Mouse (Mus musculus): Measurements from ENCODE around the gene Olfr76.
"Not testable (repeated sequence)": the region's sequence is repeated elsewhere in the genome, so short reads cannot be mapped to it uniquely, and the experiment has no call there.

Olfr76 gene

DNA sequence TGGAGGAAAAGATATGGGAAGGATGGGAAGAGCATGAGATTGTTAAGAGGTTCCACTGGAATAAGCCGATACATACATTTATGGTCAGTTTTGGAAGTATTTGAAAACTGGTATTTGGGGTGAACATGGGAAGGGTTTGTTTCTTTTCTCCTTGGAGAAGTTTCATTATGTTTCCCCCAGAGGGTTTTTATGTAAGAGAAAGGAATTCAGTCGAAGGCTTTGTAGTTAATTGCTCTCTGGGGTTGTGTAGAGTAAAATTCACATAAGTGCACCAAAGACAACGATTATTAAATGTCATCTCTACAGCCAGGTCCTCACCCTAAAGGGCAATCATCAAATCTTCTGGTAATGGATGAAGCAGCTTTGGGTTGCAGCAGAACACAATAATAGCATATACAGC is at the start of gene Olfr76:
Olfr76 (minus strand) TSS at position 101 of the 400 bp plus-strand sequence.
- no peak for TF ChIP-seq GATA4 (IDR thresholded peaks at IDR 0.05; ENCODE audit: insufficient replicate concordance, low read length)

GRCm38 (mm10) chr19:12170062-12170599 is 47.1 kb upstream of the Olfr76 start, which contains the start of gene Olfr1555-ps1:
TSS of gene Olfr1555-ps1 (minus strand) at chr19:12170112.
- not testable (repeated sequence) for TF ChIP-seq GATA4 (IDR thresholded peaks at IDR 0.05; ENCODE audit: insufficient replicate concordance, low read length)

- TF ChIP-seq GATA4 (IDR thresholded peaks at IDR 0.05; ENCODE audit: insufficient replicate concordance, low read length): no peak
Observed at GRCm38 (mm10) chr19:12145452-12145851, 22.4 kb upstream of the Olfr76 start.

DNA sequence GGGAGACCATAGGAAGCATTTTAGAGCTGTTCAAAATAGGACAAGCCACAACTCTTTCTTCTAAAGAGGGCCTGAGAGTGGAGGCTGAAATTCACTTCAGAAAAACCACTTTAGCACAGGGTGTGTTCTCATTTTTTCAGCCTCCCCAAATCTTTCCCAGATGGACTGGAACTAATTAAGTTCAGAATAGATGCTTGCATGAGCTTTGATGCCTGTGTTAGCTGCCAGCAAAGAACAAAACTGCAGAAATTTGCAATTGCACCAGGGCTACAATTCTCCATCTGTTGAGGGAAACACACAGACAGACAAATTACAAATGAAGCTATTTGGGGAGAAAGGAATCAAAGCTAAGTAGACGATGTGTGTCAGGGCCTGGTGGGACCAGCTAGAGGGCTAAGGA is 20.4 kb upstream of the Olfr76 start:
- no peak for TF ChIP-seq GATA4 (IDR thresholded peaks at IDR 0.05; ENCODE audit: insufficient replicate concordance, low read length)

- no peak for TF ChIP-seq GATA4 (IDR thresholded peaks at IDR 0.05; ENCODE audit: insufficient replicate concordance, low read length)
Observed at GRCm38 (mm10) chr19:12134289-12134688, 11.3 kb upstream of the Olfr76 start.

DNA sequence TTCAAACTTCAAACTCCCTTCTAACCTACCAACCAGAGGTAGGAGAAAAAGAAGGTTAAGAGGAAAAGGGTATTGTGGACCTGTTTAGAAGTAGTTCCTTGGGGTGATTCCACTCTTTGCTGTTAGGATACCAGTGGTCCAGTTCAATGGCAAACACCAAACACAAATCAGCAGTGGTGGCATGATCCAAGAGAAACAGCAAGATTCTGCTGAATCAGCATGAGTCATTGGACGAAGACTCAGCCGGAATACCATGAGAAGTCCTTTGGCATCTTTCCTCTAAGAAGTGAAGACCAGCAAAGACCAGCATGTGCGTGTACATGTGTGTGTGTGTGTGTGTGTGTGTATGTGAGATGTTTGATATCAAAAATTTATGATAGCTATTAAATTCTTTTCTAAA is 6.5 kb downstream of the Olfr76 start:
- TF ChIP-seq GATA4 (IDR thresholded peaks at IDR 0.05; ENCODE audit: insufficient replicate concordance, low read length): no peak

DNA sequence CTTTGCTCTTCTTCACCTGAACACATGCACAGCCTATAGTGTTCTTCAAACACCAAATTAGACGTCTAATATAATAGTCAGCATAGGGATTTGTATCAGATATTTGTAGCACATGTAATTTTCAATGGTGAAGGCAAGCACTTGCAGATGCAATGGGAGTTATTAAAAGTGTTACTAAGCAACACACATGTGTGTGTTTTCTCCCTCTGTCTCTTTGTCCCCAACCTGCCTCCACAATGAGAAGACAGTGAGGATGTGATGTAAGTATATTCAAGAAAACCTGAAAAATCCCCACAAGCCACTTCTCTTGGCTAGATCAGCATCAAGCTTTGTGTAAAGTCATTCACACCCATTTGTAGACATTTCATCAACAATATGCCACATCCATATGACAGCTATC is 7.2 kb downstream of the Olfr76 start, which contains the start of gene Olfr1428:
Olfr1428 (minus strand) TSS at position 101 of the 400 bp plus-strand sequence.
- no peak for TF ChIP-seq GATA4 (IDR thresholded peaks at IDR 0.05; ENCODE audit: insufficient replicate concordance, low read length)

DNA sequence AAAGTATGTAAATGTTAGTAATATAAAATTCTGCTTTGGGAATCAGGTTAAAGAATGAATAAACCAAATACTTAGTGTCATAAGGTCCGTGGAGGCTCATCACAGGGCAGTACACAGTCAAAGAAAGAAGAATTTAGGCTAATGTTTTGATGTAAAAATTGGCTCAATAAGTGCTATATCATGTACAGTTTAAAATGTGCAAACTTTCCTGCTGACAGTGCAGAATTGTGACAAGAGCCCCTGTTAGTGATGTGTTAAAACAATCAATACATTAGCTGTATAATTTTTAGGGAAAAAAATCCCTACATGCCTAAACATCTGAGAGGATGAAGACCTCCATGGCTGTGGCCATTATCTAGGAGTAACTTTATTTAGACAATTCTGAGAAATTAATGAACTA is 9.2 kb downstream of the Olfr76 start:
- TF ChIP-seq GATA4 (IDR thresholded peaks at IDR 0.05; ENCODE audit: insufficient replicate concordance, low read length): no peak

- TF ChIP-seq GATA4 (IDR thresholded peaks at IDR 0.05; ENCODE audit: insufficient replicate concordance, low read length): no peak
Observed at GRCm38 (mm10) chr19:12104541-12104940, 18.5 kb downstream of the Olfr76 start.

DNA sequence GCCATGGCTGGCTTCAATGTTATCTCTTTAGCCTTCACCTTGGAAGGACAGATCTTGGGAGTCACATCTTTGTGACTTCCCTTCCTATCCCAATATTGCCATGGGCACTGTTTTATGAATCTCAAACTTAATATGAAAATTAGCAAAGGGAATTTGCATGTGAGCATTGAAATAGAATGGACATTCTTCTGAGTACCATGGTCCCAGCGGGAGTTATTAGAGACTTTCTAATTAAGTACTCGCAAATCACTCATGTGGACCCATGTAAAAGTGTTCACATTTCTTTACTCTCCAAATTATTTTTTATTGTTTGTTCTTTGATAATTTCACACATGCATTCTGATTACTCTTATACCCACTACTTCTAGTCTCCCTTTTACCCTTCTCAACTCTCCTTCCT is 19.8 kb downstream of the Olfr76 start, which contains the start of gene Olfr1427:
Olfr1427 (minus strand) TSS at position 101 of the 400 bp plus-strand sequence.
- TF ChIP-seq GATA4 (IDR thresholded peaks at IDR 0.05; ENCODE audit: insufficient replicate concordance, low read length): no peak

DNA sequence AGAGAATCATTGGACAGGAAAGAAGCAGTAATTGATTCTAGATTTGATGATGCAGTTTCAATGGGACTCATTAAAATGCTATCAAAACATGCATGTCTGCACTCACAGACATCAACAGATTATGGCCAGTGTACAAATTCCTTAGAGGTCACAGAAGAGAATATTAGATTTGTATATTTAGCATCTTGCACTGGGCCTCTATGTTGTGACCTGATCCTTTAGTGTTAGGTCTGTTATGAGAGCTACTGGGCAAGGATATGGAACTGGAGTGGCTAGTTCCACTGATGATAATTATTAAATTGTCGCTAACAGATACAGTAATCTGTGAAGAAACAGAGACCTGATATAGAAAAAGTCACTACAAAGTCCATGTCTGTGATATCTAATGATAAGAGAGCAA is 31.1 kb downstream of the Olfr76 start, which contains the start of gene Olfr1426:
Olfr1426 (minus strand) TSS at position 101 of the 400 bp plus-strand sequence.
- TF ChIP-seq GATA4 (IDR thresholded peaks at IDR 0.05; ENCODE audit: insufficient replicate concordance, low read length): no peak

GRCm38 (mm10) chr19:12077631-12078030 is 45.4 kb downstream of the Olfr76 start, which contains the start of gene Olfr1425:
TSS of gene Olfr1425 (minus strand) at chr19:12077731.
- TF ChIP-seq GATA4 (IDR thresholded peaks at IDR 0.05; ENCODE audit: insufficient replicate concordance, low read length): not testable (repeated sequence)
